Mouse (Mus musculus): ENCODE measurements at regions not wholly inside any gene's neighbourhood (a gene's known extent, or its start where the extent isn't known, plus 50 kb on each side); places are given as distances from the start of the nearest gene placed in this dataset.

- H3K4me3 ChIP-seq (ENCODE audit: low read depth, low read length), result no peak overlapping the region
- WGBS, result 79% methylated on average over 7 of the region's 7 CpGs
- H3K4me2 ChIP-seq (ENCODE audit: low read depth, low read length), result no peak overlapping the region
- ATAC-seq (replicated peaks; ENCODE audit: insufficient number of reproducible peaks, low FRiP score, low TSS enrichment, low read depth) (no peak), DNase-seq (ENCODE audit: low spot score) (no peak)
- H3K27me3 ChIP-seq (ENCODE audit: control insufficient read depth, insufficient read depth, low read length), result no peaks in the 10 kb centered on the region
- H3K4me1 ChIP-seq (ENCODE audit: control insufficient read depth, insufficient read depth, low read length), result no peaks in the 10 kb centered on the region
- no peaks in the 10 kb centered on the region for H3K36me3 ChIP-seq (replicated peaks; ENCODE audit: control insufficient read depth, insufficient read depth, low read depth, low read length)
- H3K9me3 ChIP-seq (replicated peaks; ENCODE audit: control insufficient read depth, low read length), result no peaks in the 10 kb centered on the region
- H3K9ac ChIP-seq (replicated peaks; ENCODE audit: low read length), result no peak overlapping the region
- H3K27ac ChIP-seq (replicated peaks; ENCODE audit: low read depth, low read length), result no peak overlapping the region
Observed at GRCm38 (mm10) chr5:133264976-133265375, 721.8 kb upstream of the Auts2 start.

- no peak for ATAC-seq (replicated peaks; ENCODE audit: insufficient number of reproducible peaks, low FRiP score, low TSS enrichment, low read depth)
- H3K27me3 ChIP-seq (ENCODE audit: control insufficient read depth, insufficient read depth, low read length), result no peaks in the 10 kb centered on the region
- H3K9me3 ChIP-seq (replicated peaks; ENCODE audit: control insufficient read depth, low read length), result no peaks in the 10 kb centered on the region
- 40% methylated on average over 3 of the region's 3 CpGs for WGBS
- no peak overlapping the region for H3K9ac ChIP-seq (replicated peaks; ENCODE audit: low read length)
- H3K36me3 ChIP-seq (replicated peaks; ENCODE audit: control insufficient read depth, insufficient read depth, low read depth, low read length), result no peaks in the 10 kb centered on the region
- no peaks in the 10 kb centered on the region for H3K4me1 ChIP-seq (ENCODE audit: control insufficient read depth, insufficient read depth, low read length)
- H3K4me3 ChIP-seq (ENCODE audit: low read depth, low read length), result no peak overlapping the region
- H3K4me2 ChIP-seq (ENCODE audit: low read depth, low read length), result no peak overlapping the region
- H3K27ac ChIP-seq (replicated peaks; ENCODE audit: low read depth, low read length), result no peak overlapping the region
- peak; percentile 76 for DNase-seq (ENCODE audit: low spot score)
Observed at GRCm38 (mm10) chr5:133218801-133219200, 675.7 kb upstream of the Auts2 start.

GRCm38 (mm10) chr5:133198546-133198945 lies 655.4 kb upstream of the Auts2 start:
- Histone ChIP-seq H3K9ac (replicated peaks; ENCODE audit: low read length) (no peak overlapping the region), H3K4me1 (ENCODE audit: control insufficient read depth, insufficient read depth, low read length) (no peaks in the 10 kb centered on the region), H3K4me2 (ENCODE audit: low read depth, low read length) (no peak overlapping the region), H3K9me3 (replicated peaks; ENCODE audit: control insufficient read depth, low read length) (no peaks in the 10 kb centered on the region), H3K4me3 (ENCODE audit: low read depth, low read length) (no peak overlapping the region), H3K27me3 (ENCODE audit: control insufficient read depth, insufficient read depth, low read length) (no peaks in the 10 kb centered on the region), H3K36me3 (replicated peaks; ENCODE audit: control insufficient read depth, insufficient read depth, low read depth, low read length) (no peaks in the 10 kb centered on the region), H3K27ac (replicated peaks; ENCODE audit: low read depth, low read length) (no peak overlapping the region)
- DNase-seq (ENCODE audit: low spot score), result no peak
- no peak for ATAC-seq (replicated peaks; ENCODE audit: insufficient number of reproducible peaks, low FRiP score, low TSS enrichment, low read depth)
- 74% methylated on average over 1 of the region's 1 CpGs for WGBS

GRCm38 (mm10) chr5:133189798-133190571 lies 646.8 kb upstream of the Auts2 start:
- 90% methylated on average over 8 of the region's 8 CpGs for WGBS
- no peak overlapping the region for H3K4me2 ChIP-seq (ENCODE audit: low read depth, low read length)

GRCm38 (mm10) chr5:133175636-133176035 lies 632.5 kb upstream of the Auts2 start:
- Histone ChIP-seq H3K27ac (replicated peaks; ENCODE audit: low read depth, low read length) (no peak overlapping the region), H3K9ac (replicated peaks; ENCODE audit: low read length) (no peak overlapping the region), H3K27me3 (ENCODE audit: control insufficient read depth, insufficient read depth, low read length) (no peaks in the 10 kb centered on the region), H3K9me3 (replicated peaks; ENCODE audit: control insufficient read depth, low read length) (no peaks in the 10 kb centered on the region), H3K4me2 (ENCODE audit: low read depth, low read length) (no peak overlapping the region), H3K4me3 (ENCODE audit: low read depth, low read length) (no peak overlapping the region), H3K4me1 (ENCODE audit: control insufficient read depth, insufficient read depth, low read length) (no peaks in the 10 kb centered on the region), H3K36me3 (replicated peaks; ENCODE audit: control insufficient read depth, insufficient read depth, low read depth, low read length) (no peaks in the 10 kb centered on the region)
- no peak for DNase-seq (ENCODE audit: low spot score)
- WGBS, result 89% methylated on average over 6 of the region's 6 CpGs
- ATAC-seq (replicated peaks; ENCODE audit: insufficient number of reproducible peaks, low FRiP score, low TSS enrichment, low read depth), result no peak

More at GRCm38 (mm10) chr5:133189798-133190571, 646.8 kb upstream of the Auts2 start:
- no peaks in the 10 kb centered on the region for H3K36me3 ChIP-seq (replicated peaks; ENCODE audit: control insufficient read depth, insufficient read depth, low read depth, low read length)
- H3K9me3 ChIP-seq (replicated peaks; ENCODE audit: control insufficient read depth, low read length), result no peaks in the 10 kb centered on the region
- H3K4me1 ChIP-seq (ENCODE audit: control insufficient read depth, insufficient read depth, low read length), result no peaks in the 10 kb centered on the region
- H3K27me3 ChIP-seq (ENCODE audit: control insufficient read depth, insufficient read depth, low read length), result no peaks in the 10 kb centered on the region
- H3K4me3 ChIP-seq (ENCODE audit: low read depth, low read length), result no peak overlapping the region
- ATAC-seq (replicated peaks; ENCODE audit: insufficient number of reproducible peaks, low FRiP score, low TSS enrichment, low read depth) (no peak), DNase-seq (ENCODE audit: low spot score) (no peak)
- H3K9ac ChIP-seq (replicated peaks; ENCODE audit: low read length), result no peak overlapping the region
- H3K27ac ChIP-seq (replicated peaks; ENCODE audit: low read depth, low read length), result no peak overlapping the region

- peak; percentile 44 for DNase-seq (ENCODE audit: low spot score)
- Histone ChIP-seq H3K4me1 (ENCODE audit: control insufficient read depth, insufficient read depth, low read length) (no peaks in the 10 kb centered on the region), H3K27ac (replicated peaks; ENCODE audit: low read depth, low read length) (no peak overlapping the region), H3K4me3 (ENCODE audit: low read depth, low read length) (no peak overlapping the region), H3K36me3 (replicated peaks; ENCODE audit: control insufficient read depth, insufficient read depth, low read depth, low read length) (no peaks in the 10 kb centered on the region), H3K9me3 (replicated peaks; ENCODE audit: control insufficient read depth, low read length) (no peaks in the 10 kb centered on the region), H3K4me2 (ENCODE audit: low read depth, low read length) (no peak overlapping the region), H3K27me3 (ENCODE audit: control insufficient read depth, insufficient read depth, low read length) (no peaks in the 10 kb centered on the region), H3K9ac (replicated peaks; ENCODE audit: low read length) (no peak overlapping the region)
- WGBS, result 44% methylated on average over 6 of the region's 6 CpGs
- peak; percentile 48; the same call in 1 of the 2 replicates for ATAC-seq (replicated peaks; ENCODE audit: insufficient number of reproducible peaks, low FRiP score, low TSS enrichment, low read depth)
Observed at GRCm38 (mm10) chr5:133173155-133173723, 630.1 kb upstream of the Auts2 start.

DNA sequence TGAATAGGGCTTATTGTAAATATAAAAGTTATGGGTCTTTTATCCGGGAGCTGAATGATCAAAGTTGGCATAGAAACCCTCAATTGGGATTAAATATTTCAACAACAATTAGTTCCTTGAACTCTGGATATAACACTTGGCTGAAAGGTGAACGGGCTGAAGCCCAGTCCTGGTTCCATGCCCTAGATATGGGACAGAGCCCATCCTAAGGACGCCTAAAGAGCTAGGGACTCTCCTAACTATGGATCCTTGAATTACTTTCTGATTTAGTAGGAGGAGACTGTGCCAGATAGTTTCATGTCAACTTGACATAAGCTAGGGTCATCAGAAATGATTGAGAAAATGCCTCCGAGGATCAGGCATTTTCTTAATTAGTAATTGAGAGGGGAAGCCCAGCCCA lies 629.5 kb upstream of the Auts2 start:
- DNase-seq (ENCODE audit: low spot score), result no peak
- Histone ChIP-seq H3K4me2 (ENCODE audit: low read depth, low read length) (no peak overlapping the region), H3K36me3 (replicated peaks; ENCODE audit: control insufficient read depth, insufficient read depth, low read depth, low read length) (no peaks in the 10 kb centered on the region), H3K4me1 (ENCODE audit: control insufficient read depth, insufficient read depth, low read length) (no peaks in the 10 kb centered on the region), H3K4me3 (ENCODE audit: low read depth, low read length) (no peak overlapping the region), H3K9me3 (replicated peaks; ENCODE audit: control insufficient read depth, low read length) (no peaks in the 10 kb centered on the region), H3K27ac (replicated peaks; ENCODE audit: low read depth, low read length) (no peak overlapping the region), H3K27me3 (ENCODE audit: control insufficient read depth, insufficient read depth, low read length) (no peaks in the 10 kb centered on the region), H3K9ac (replicated peaks; ENCODE audit: low read length) (no peak overlapping the region)
- no peak for ATAC-seq (replicated peaks; ENCODE audit: insufficient number of reproducible peaks, low FRiP score, low TSS enrichment, low read depth)
- WGBS, result 73% methylated on average over 4 of the region's 4 CpGs

DNA sequence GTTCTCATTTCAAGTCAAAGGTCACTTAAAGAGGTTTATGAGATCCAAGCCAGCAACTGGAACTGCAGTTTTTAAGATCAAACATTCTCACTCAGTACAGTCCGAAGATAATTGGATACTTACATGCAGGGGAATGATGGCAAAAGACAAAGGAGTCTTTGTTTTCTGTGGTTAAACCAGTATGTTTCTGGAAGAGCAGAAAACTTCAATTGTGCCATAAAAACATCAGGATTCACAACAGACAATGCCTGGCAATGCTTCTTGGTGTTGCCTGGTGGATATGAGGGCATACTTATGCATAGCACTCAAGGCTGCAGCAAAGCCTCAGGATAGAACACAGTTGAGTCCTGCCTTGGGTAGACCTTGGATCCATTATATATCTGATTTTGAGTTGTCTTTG lies 628.1 kb upstream of the Auts2 start:
- no peak overlapping the region for H3K9ac ChIP-seq (replicated peaks; ENCODE audit: low read length)
- no peaks in the 10 kb centered on the region for H3K27me3 ChIP-seq (ENCODE audit: control insufficient read depth, insufficient read depth, low read length)
- H3K9me3 ChIP-seq (replicated peaks; ENCODE audit: control insufficient read depth, low read length), result no peaks in the 10 kb centered on the region
- no peak overlapping the region for H3K4me3 ChIP-seq (ENCODE audit: low read depth, low read length)
- no peak for ATAC-seq (replicated peaks; ENCODE audit: insufficient number of reproducible peaks, low FRiP score, low TSS enrichment, low read depth)
- H3K4me2 ChIP-seq (ENCODE audit: low read depth, low read length), result no peak overlapping the region
- 35% methylated on average over 1 of the region's 1 CpGs for WGBS
- H3K36me3 ChIP-seq (replicated peaks; ENCODE audit: control insufficient read depth, insufficient read depth, low read depth, low read length), result no peaks in the 10 kb centered on the region
- H3K27ac ChIP-seq (replicated peaks; ENCODE audit: low read depth, low read length), result no peak overlapping the region
- no peak for DNase-seq (ENCODE audit: low spot score)
- no peaks in the 10 kb centered on the region for H3K4me1 ChIP-seq (ENCODE audit: control insufficient read depth, insufficient read depth, low read length)
